Mouse (Mus musculus): ENCODE results near the gene Mpnd.
A peak's percentile ranks its signal among the peaks of the same experiment; 100 is the strongest.

The Mpnd gene

DNA sequence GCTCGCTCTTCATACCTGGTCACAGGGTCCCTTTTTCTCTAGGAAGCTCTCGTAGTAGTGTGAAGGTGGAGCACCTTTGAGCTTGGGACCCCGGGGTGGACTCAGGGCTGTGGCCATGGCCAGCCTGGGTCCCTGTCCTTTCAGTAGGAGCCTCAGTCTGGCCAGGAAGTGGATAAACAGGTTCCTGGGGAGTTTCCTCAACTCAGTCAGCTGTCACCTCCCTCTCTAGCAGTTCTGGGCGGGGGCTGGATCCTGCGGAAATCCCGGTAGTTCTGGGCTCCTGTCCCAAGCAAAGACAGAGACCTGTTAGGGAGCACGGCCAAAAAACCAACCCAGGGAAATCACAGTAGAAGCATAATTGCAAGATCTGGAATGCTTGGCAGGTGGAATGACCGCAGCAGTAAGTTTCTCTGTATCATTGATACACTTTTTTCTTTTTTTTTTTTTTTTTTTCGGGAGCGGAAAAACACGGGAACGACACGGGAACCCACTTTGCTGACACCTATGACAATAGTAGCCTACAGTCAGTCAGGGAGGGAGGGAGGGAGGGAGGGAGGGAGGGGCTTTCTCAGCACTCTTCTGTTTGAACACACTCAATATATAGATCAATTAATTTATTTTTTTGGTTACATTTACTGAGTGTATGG, at the start of gene Mpnd, which contains the start of gene Stap2:
Gene Mpnd (plus strand): TSS at position 297 of the 647 bp plus-strand sequence.
Gene Stap2 (minus strand): TSS at position 170 of the 647 bp plus-strand sequence.
- peak; percentile 100 for DNase-seq (ENCODE audit: low read depth, low spot score)

GRCm38 (mm10) chr17:55956129-55956528, 49.4 kb upstream of the Mpnd start:
- DNase-seq (ENCODE audit: low read depth, low spot score) = peak; percentile 72

DNA sequence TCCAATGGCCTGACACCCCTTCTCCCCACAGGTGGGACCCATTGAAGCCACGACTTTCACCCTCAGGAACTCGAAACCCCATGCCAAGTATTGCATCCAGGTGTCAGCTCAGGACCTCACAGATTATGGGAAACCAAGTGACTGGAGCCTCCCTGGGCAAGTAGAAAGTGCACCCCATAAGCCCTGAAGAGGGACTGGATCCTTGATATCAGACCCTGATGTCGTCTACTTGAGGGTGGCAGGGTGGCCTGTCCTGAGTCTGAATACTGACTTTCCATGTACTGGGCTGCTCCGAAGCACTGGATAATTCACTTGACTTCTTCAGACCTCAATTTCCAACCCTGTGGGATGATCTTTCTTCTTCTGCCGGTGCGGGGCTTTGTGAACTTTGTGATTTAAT, 48.9 kb upstream of the Mpnd start:
- no peak for DNase-seq (ENCODE audit: low read depth, low spot score)

DNA sequence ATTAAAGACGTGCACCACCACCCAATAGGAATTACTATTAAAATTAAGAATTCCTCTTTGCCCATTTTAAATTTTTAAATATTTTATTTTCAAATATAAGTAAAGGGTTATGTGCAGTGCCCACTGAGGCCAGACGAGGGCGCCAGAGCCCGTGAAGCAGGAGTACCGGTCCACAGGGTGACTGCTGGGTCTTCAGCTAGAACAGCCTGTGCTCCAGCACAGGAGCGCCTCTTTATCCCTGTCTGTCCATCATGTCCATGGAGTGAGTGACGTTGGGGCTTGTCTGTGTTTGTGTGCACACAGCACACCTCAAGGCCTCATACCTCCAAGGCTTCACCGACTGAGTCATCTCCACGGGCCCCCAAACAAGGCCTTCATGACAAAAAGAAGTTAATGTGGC, 48.3 kb upstream of the Mpnd start:
- DNase-seq (ENCODE audit: low read depth, low spot score) = peak; percentile 71

DNA sequence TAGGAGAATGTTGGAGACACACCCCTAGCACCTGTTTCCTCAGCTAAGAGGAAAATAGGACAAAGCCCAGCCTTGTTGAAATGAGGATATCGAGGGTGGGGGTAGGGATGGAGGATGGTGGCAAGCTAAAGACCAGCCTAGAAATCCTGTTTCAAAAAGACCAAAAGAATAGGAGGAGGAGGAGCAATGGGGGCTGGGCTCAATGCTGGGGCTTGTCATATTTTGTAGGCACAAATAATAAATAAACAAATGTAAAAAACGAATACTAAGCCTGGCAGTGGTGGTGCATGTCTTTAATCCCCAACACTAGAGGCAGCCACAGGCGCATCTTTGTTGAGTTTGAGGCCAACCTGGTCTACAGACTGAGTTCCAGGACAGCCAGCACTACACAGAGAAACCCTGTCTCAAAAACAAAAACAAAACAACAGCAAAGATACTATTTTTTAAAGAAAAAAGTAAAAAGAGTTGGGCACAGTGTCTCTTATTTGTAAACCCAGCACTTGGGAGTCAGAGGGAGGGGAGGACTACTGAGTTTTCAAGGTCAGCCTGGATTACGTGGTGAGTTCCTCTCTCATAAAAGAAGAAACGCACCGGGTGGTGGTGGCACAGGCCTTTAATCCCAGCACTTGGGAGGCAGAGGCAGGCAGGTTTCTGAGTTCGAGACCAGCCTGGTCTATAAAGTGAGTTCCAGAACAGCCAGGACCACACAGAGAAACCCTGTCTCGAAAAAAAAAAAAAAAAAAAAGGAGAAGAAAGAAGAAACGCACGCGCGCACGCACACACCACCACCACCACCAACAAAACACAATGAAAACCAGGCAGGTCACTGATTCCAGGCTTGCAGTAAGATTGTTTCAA, 47.6 kb upstream of the Mpnd start:
- DNase-seq (ENCODE audit: low read depth, low spot score) = no peak

GRCm38 (mm10) chr17:55958584-55958886, 47.0 kb upstream of the Mpnd start:
- no peak for DNase-seq (ENCODE audit: low read depth, low spot score)

DNA sequence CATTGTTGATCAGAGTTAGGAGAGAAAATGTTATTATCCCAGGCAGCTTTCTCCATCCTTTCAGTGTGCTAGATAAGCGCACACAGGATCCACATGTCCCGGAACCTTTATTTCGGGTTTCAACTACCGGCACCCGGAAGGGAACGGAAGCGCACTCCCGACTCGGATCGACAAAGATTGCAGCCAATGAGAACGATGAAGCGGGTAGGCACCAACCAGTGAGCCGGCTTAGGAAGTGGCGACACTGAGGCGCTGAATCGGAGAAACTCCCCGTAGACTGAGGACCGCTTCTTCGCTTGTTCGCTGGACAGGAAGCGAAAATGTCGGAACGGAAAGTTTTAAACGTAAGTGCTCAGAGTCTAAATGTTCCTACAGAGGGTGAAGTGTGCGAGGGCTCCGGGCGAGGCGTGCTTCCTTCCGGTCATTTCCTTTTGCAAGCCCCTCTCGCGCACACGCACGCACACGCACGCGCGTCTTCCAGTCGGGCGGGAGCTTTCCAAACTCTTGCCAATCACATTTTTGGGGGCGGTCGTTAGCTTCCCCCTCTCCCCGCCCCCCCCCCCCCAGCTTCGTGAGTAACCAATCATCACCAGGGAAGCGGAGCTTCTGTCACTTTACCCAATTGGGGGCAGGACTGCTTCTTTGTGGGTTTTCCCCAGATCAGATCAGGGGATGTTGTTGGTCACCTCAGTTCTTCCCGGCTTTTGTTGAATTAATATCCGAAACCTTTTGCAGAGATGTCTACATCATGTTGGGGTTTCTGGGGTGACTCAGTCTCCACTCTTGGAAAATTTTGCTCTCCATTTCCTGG, 46.4 kb upstream of the Mpnd start, which contains the start of gene Yju2:
Gene Yju2 (plus strand): TSS at position 182 of the 811 bp plus-strand sequence.
- peak; percentile 95 for DNase-seq (ENCODE audit: low read depth, low spot score)

GRCm38 (mm10) chr17:55959946-55960740, 45.4 kb upstream of the Mpnd start:
- no peak for DNase-seq (ENCODE audit: low read depth, low spot score)

DNA sequence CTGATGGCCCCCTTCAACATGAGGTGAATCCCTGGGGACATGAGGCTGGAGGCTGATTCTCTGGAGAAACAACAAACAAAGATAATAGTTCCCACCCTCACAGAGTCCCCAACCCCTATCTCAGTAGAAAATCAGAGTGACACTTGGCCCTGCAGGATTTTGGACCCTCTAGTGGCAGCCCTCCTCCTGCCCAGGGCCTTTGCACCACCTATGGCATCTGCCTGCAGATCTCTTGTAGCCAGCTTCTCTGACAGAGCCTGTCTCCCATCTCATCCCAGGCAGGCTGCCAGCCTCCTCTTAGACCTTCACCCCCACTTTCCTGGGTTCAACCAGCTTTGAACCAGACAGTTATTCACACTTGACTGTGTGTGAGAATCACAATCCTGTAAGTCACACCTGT, 44.7 kb upstream of the Mpnd start:
- DNase-seq (ENCODE audit: low read depth, low spot score) = no peak

GRCm38 (mm10) chr17:55961631-55962030, 43.9 kb upstream of the Mpnd start:
- no peak for DNase-seq (ENCODE audit: low read depth, low spot score)

GRCm38 (mm10) chr17:55963171-55963570, 42.3 kb upstream of the Mpnd start:
- no peak for DNase-seq (ENCODE audit: low read depth, low spot score)

GRCm38 (mm10) chr17:55964496-55964895, 41.0 kb upstream of the Mpnd start:
- DNase-seq (ENCODE audit: low read depth, low spot score) = no peak

GRCm38 (mm10) chr17:55964996-55965395, 40.5 kb upstream of the Mpnd start:
- no peak for DNase-seq (ENCODE audit: low read depth, low spot score)

DNA sequence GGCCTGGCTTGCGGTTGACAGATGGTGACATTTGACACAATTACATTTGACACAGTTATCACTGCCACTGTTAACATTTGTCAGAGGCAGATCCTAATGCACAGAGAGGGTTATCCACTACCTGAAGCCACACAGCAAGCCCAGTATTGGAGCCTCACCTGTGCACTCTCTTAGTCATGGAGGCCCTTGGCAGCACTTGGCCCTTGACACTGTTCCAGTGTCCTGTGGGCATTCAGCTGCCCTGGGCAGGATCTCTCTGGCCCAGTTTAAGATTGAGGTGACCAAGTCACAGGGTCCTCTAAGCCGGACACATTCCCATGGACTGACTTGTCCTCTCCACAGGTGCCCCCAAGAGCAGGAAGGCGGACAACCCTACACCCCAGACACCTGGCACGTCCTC, 38.3 kb upstream of the Mpnd start:
- no peak for DNase-seq (ENCODE audit: low read depth, low spot score)

DNA sequence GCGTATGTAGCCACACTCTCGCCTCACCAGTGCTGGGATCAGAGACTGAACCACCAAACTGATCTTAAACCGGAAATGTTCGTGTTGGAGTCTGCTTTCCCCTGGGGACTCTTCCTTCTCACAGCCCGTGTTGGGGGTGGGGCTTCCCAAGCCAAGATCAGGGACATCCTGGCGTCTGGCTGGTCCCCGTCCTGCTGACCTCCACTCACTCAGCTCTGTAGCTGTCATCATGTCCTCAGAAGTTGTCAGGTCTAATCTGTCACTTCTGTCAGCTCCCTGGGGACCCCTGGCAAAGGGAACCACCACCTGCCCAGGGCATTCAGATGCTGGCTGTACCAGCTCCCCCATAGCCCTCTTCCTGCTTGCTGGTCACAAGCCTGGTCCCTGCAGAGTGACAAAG, 37.3 kb upstream of the Mpnd start:
- no peak for DNase-seq (ENCODE audit: low read depth, low spot score)

- DNase-seq (ENCODE audit: low read depth, low spot score) = peak; percentile 77
These were observed 36.0 kb upstream of the Mpnd start for GRCm38 (mm10) chr17:55969560-55969959.

GRCm38 (mm10) chr17:55969966-55970891, 35.3 kb upstream of the Mpnd start, which contains the start of gene Shd:
Gene Shd, plus strand, starts transcription at chr17:55970467.
- DNase-seq (ENCODE audit: low read depth, low spot score) = peak; percentile 77

GRCm38 (mm10) chr17:55971453-55971852, 34.1 kb upstream of the Mpnd start:
- no peak for DNase-seq (ENCODE audit: low read depth, low spot score)

DNA sequence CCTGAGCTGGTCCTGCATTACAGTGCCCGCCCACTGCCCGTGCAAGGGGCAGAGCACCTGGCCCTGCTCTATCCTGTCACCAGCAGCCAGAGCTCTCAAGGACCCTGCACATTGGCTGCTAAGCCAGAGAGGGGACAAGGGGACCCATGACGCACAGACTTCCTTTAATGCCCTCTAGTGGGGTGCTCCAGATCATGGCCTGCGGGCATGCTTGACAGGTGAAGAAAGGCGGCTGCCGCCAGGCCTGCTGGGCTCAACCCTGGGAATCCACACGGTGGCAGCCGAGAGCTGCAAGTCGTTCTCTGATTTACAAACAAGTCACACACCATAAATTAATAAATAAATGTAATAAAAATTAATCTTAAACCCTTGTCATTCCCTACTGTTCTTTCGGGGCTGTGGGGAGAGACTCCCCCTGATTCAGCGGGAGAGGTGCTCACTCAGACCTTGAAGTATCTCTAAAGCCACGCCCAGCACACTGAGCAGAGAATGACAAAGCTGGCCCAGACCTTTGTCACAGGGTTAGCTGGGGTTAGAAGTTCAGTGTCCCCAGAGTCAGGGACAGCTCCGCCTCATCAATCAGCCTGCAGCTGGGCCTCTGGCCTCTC, 29.2 kb upstream of the Mpnd start:
- DNase-seq (ENCODE audit: low read depth, low spot score) = peak; percentile 82

- DNase-seq (ENCODE audit: low read depth, low spot score) = no peak
These were observed 28.2 kb upstream of the Mpnd start for GRCm38 (mm10) chr17:55977301-55977700.
